Mouse (Mus musculus): Measurements from ENCODE around the gene Derl2. TPM values are rescaled to one million over a fixed set of nuclear protein-coding genes. Genes with fewer than 3 reads are reported as not detected.

The Derl2 gene
- polyA plus RNA-seq, 1 experiment: not detected

- Histone ChIP-seq H3K4me3 (ENCODE audit: insufficient read depth, low read depth, low read length) (no peak overlapping the region), H3K27ac (ENCODE audit: insufficient read depth, low read depth, low read length) (no peak overlapping the region), H3K4me1 (ENCODE audit: control insufficient read depth, insufficient read depth, low read length) (no peaks in the 10 kb centered on the region)
- whole genome bisulfite sequencing: 50% methylated on average over 3 of the region's 3 CpGs
- no peak for TF ChIP-seq CTCF (IDR thresholded peaks at IDR 0.05; ENCODE audit: insufficient read depth, low read depth, low read length)
- no peak for TF ChIP-seq POLR2A (IDR thresholded peaks at IDR 0.05; ENCODE audit: insufficient read depth, low read depth, low read length)
Observed at GRCm38 (mm10) chr11:71028280-71028679, 8.6 kb upstream of the Derl2 start.

GRCm38 (mm10) chr11:71018416-71019200 lies 1.0 kb downstream of the Derl2 start:
- 3% methylated on average over 28 of the region's 28 CpGs for WGBS
- H3K27ac ChIP-seq (ENCODE audit: insufficient read depth, low read depth, low read length): peak overlapping the region; percentile 58
- no peaks in the 10 kb centered on the region for H3K4me1 ChIP-seq (ENCODE audit: control insufficient read depth, insufficient read depth, low read length)
- peak overlapping the region; percentile 89 for H3K4me3 ChIP-seq (ENCODE audit: insufficient read depth, low read depth, low read length)
- TF ChIP-seq POLR2A (IDR thresholded peaks at IDR 0.05; ENCODE audit: insufficient read depth, low read depth, low read length) (no peak), CTCF (IDR thresholded peaks at IDR 0.05; ENCODE audit: insufficient read depth, low read depth, low read length) (no peak)

DNA sequence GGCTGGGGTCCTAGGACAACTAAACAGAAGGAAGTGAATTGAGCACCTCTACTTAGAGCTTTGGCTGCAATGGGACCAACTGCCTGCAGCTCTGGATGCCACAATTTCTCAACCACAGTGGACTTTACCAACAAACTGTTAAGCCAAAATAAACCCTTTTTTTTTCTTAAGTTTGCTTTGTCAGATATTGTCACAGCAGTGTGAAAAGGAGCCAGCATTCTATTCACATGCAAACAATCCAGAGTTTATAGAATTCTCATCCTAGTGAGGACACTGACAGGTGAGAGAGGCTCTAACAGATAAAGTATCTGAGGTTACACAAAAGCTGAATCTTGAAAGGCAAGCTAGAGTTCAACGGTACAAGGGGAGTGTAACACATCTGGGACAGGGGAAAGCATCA lies 2.6 kb downstream of the Derl2 start:
- 75% methylated on average over 1 of the region's 1 CpGs for WGBS
- no peak overlapping the region for H3K4me3 ChIP-seq (ENCODE audit: insufficient read depth, low read depth, low read length)
- TF ChIP-seq CTCF (IDR thresholded peaks at IDR 0.05; ENCODE audit: insufficient read depth, low read depth, low read length) (no peak), POLR2A (IDR thresholded peaks at IDR 0.05; ENCODE audit: insufficient read depth, low read depth, low read length) (no peak)

GRCm38 (mm10) chr11:71012743-71013142 lies 6.9 kb downstream of the Derl2 start:
- TF ChIP-seq POLR2A (IDR thresholded peaks at IDR 0.05; ENCODE audit: insufficient read depth, low read depth, low read length): no peak
- no peak for TF ChIP-seq CTCF (IDR thresholded peaks at IDR 0.05; ENCODE audit: insufficient read depth, low read depth, low read length)
- WGBS: 97% methylated on average over 7 of the region's 7 CpGs
- H3K4me1 ChIP-seq (ENCODE audit: control insufficient read depth, insufficient read depth, low read length): no peaks in the 10 kb centered on the region
- H3K27ac ChIP-seq (ENCODE audit: insufficient read depth, low read depth, low read length): no peak overlapping the region
- no peak overlapping the region for H3K4me3 ChIP-seq (ENCODE audit: insufficient read depth, low read depth, low read length)

More for the DNA sequence above, 2.6 kb downstream of the Derl2 start:
- H3K4me1 ChIP-seq (ENCODE audit: control insufficient read depth, insufficient read depth, low read length): no peaks in the 10 kb centered on the region
- no peak overlapping the region for H3K27ac ChIP-seq (ENCODE audit: insufficient read depth, low read depth, low read length)

GRCm38 (mm10) chr11:71008321-71008720 lies 11.3 kb downstream of the Derl2 start:
- Histone ChIP-seq H3K4me3 (ENCODE audit: insufficient read depth, low read depth, low read length) (no peak overlapping the region), H3K4me1 (ENCODE audit: control insufficient read depth, insufficient read depth, low read length) (0 out of 2 replicates have a peak, but pooled peaks cover 3% of the 10 kb centered on the region), H3K27ac (ENCODE audit: insufficient read depth, low read depth, low read length) (no peak overlapping the region)
- TF ChIP-seq CTCF (IDR thresholded peaks at IDR 0.05; ENCODE audit: insufficient read depth, low read depth, low read length) (no peak), POLR2A (IDR thresholded peaks at IDR 0.05; ENCODE audit: insufficient read depth, low read depth, low read length) (no peak)
- WGBS: 89% methylated on average over 3 of the region's 3 CpGs

GRCm38 (mm10) chr11:71007831-71008230 lies 11.8 kb downstream of the Derl2 start:
- whole genome bisulfite sequencing: 92% methylated on average over 7 of the region's 7 CpGs
- Histone ChIP-seq H3K27ac (ENCODE audit: insufficient read depth, low read depth, low read length) (no peak overlapping the region), H3K4me3 (ENCODE audit: insufficient read depth, low read depth, low read length) (no peak overlapping the region), H3K4me1 (ENCODE audit: control insufficient read depth, insufficient read depth, low read length) (0 out of 2 replicates have a peak, but pooled peaks cover 3% of the 10 kb centered on the region)
- TF ChIP-seq CTCF (IDR thresholded peaks at IDR 0.05; ENCODE audit: insufficient read depth, low read depth, low read length): no peak
- TF ChIP-seq POLR2A (IDR thresholded peaks at IDR 0.05; ENCODE audit: insufficient read depth, low read depth, low read length): no peak

DNA sequence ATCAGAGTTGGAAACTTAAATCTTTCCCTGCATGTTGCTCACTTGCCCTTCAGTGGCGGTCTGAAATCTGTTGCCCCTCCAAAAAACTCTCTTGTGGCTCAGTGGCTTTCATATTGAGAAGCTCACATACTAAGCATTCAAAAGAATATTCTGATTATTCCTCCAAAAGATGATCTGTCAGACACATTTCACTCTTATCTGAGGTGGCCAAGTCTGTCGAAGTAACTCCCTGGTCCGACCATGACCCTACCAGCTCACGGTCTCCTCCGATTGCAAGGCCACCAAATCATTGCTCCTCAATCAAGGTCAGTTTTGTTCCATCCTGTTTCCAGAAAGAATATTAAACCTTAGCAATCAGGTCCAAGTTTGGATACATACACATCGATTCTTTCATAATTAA lies 12.6 kb downstream of the Derl2 start:
- 95% methylated on average over 6 of the region's 6 CpGs for WGBS
- Histone ChIP-seq H3K4me3 (ENCODE audit: insufficient read depth, low read depth, low read length) (no peak overlapping the region), H3K4me1 (ENCODE audit: control insufficient read depth, insufficient read depth, low read length) (0 out of 2 replicates have a peak, but pooled peaks cover 3% of the 10 kb centered on the region), H3K27ac (ENCODE audit: insufficient read depth, low read depth, low read length) (no peak overlapping the region)
- TF ChIP-seq POLR2A (IDR thresholded peaks at IDR 0.05; ENCODE audit: insufficient read depth, low read depth, low read length) (no peak), CTCF (IDR thresholded peaks at IDR 0.05; ENCODE audit: insufficient read depth, low read depth, low read length) (no peak)

DNA sequence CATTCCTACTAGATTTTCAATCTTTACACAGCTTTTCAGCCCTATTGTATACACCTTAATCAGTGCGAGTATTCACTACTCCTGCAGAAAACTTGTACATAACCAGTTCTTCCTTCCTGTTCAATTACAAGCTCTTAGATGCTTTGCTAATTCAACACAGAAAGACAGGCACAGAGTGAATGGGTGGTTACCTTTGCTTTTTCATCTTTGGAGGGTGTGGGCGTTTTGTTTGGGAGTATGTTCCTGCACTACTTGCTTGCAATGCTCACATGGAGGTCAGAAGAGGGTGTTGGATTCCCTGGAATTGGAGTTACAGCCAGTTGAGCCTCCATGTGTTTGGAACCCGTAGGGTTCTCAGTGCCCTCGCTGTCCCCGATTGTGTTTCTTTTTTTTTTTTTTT lies 14.6 kb downstream of the Derl2 start:
- H3K4me3 ChIP-seq (ENCODE audit: insufficient read depth, low read depth, low read length): no peak overlapping the region; the same call in 1 of the 2 replicates
- WGBS: 25% methylated on average over 5 of the region's 5 CpGs
- TF ChIP-seq CTCF (IDR thresholded peaks at IDR 0.05; ENCODE audit: insufficient read depth, low read depth, low read length) (no peak), POLR2A (IDR thresholded peaks at IDR 0.05; ENCODE audit: insufficient read depth, low read depth, low read length) (no peak)
- no peak overlapping the region for H3K27ac ChIP-seq (ENCODE audit: insufficient read depth, low read depth, low read length)
- H3K4me1 ChIP-seq (ENCODE audit: control insufficient read depth, insufficient read depth, low read length): 0 out of 2 replicates have a peak, but pooled peaks cover 5% of the 10 kb centered on the region

DNA sequence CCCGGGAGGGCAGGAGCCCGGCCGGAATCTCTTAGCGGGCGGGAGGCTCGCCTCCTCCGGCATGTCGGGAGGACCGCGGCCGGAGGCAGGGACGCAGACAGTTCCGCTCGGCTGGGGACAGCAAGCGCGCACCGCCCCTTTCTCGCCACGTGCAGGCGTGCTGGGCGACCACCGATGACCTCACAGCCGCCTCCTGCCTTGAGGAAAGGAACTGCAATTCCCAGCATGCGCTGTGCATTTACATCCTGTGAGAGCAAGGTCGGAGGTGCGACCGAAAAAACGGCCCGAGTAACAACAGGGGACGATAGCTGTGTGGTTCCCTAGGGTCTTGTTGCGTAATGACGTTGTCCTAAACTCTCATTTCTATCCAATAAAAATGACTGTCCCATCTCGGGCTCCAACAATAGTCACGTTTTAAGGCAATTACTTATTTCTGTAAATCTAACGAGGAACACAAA lies 15.3 kb downstream of the Derl2 start, which contains the start of gene Dhx33:
TSS of gene Dhx33 (minus strand) at position 122 of the 458 bp plus-strand sequence.
- Histone ChIP-seq H3K27ac (ENCODE audit: insufficient read depth, low read depth, low read length) (0 out of 2 replicates have a peak within 1 kb of the TSS, but pooled peaks have one; percentile 16), H3K4me3 (ENCODE audit: insufficient read depth, low read depth, low read length) (peak within 1 kb of the TSS; percentile 82), H3K4me1 (ENCODE audit: control insufficient read depth, insufficient read depth, low read length) (0 out of 2 replicates have a peak, but pooled peaks cover 5% of the 10 kb centered on the region)
- WGBS: under 1% methylated on average over 35 of the region's 35 CpGs
- peak; percentile 39; the same call in 1 of the 2 replicates for TF ChIP-seq POLR2A (IDR thresholded peaks at IDR 0.05; ENCODE audit: insufficient read depth, low read depth, low read length)
- no peak for TF ChIP-seq CTCF (IDR thresholded peaks at IDR 0.05; ENCODE audit: insufficient read depth, low read depth, low read length)
